16 mouse cellular contexts compared by ENCODE assay signal in the genomic region with DNA sequence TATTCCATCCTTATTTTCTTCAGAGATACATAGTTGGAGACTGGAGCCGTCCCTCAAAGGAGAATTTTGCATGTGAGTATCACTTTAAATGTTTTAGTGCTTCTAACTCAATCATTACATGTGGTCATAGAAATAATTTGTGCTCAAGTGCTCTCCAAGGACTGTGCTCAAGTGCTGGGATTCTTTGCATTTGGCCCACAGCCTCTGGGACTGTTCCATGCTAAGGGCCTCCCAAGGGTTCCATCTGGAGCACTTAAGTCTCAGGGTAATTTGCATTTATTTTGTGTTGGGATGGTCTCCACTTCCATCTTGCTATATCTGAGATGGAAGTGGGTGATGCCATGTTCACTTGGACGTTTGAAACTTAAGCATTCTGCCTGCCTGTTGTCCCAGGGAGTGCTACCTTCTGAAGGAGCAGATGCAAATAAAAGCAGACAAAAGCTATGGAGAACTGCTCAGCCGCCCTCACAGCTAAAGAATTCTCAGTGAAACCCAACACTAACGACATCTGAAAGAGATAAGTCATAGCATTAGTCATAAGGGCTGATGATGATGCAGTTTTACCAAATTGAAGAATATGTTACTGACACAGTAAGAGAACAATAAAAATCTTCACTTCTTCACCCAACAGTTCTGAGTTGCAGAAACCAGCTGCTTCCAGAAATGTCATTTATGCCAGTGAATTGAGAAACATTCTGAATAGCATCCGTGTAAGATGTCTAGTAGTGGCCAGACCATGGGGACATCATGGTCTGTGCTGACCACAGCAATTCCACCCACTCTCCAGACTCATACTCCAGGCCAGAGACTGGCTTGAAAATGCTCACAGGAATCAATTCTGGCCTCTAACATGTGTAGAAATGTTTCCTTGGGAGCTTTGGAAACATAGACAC.
DNase-seq lines count a peak whose midpoint lies in the region; ATAC-seq and TF ChIP-seq lines count a peak whose summit lies in the region.
"Had no signal": no experiment of that assay in that cellular context is flagged by ENCODE, and none has a peak within 500 bp of the region (broad histone marks: within the 10 kb centered on the region; RNA-seq: fewer than 3 reads in every experiment).

No protein-coding gene starts in this region.

- no peak for TF ChIP-seq POLR2A in myocyte (IDR thresholded peaks at IDR 0.05; ENCODE audit: insufficient read length, low read depth)

- ATAC-seq in midbrain, embryonic 11.5 days (ENCODE audit: low FRiP score) = no peak
- no peak for ATAC-seq in inflammation-experienced regulatory T-cells, adult 6 months
- ATAC-seq: forebrain, embryonic 14.5 days had no signal

- peak; percentile 14 for DNase-seq in kidney, postnatal 10 days
- DNase-seq in kidney, adult 9 months = no peak
- DNase-seq in adipocyte (ENCODE audit: low spot score) = peak; percentile 42
- DNase-seq in gastrocnemius, postnatal 10 days = peak; percentile 20
- DNase-seq in midbrain, embryonic 11.5 days (ENCODE audit: low spot score, missing footprints) = no peak
- DNase-seq: adrenal gland, adult 8-10 months; cerebellum, postnatal 36 days; kidney, adult 2 months; right cerebral cortex, postnatal 14 days; thymus, adult 2 months had no signal

- no peak overlapping the region for H3K9ac ChIP-seq in midbrain, embryonic 11.5 days (ENCODE audit: low read length)
- H3K9ac ChIP-seq: embryonic facial prominence, embryonic 13.5 days; hindbrain, embryonic 15.5 days; limb, embryonic 13.5 days had no signal

- H3ac ChIP-seq in myocyte (ENCODE audit: control insufficient read depth, insufficient read length) = no peak overlapping the region

- no peaks in the 10 kb centered on the region for H3K79me2 ChIP-seq in myocyte (ENCODE audit: control insufficient read depth, insufficient read depth)

- WGBS in midbrain, embryonic 11.5 days = 60% methylated on average over 5 of the region's 5 CpGs

- no peaks in the 10 kb centered on the region for H3K4me1 ChIP-seq in midbrain, embryonic 11.5 days (ENCODE audit: control insufficient read depth, insufficient read depth, low read length)
- H3K4me1 ChIP-seq: hindbrain, embryonic 15.5 days had no signal

- no peaks in the 10 kb centered on the region for H3K9me3 ChIP-seq in midbrain, embryonic 11.5 days (ENCODE audit: control insufficient read depth, low read length)
- H3K9me3 ChIP-seq: embryonic facial prominence, embryonic 13.5 days; hindbrain, embryonic 15.5 days; limb, embryonic 13.5 days had no signal

- no peaks in the 10 kb centered on the region for H3K36me3 ChIP-seq in myocyte (ENCODE audit: control insufficient read depth, insufficient read depth)
- no peaks in the 10 kb centered on the region for H3K36me3 ChIP-seq in midbrain, embryonic 11.5 days (ENCODE audit: control insufficient read depth, insufficient read depth, low read length)
- H3K36me3 ChIP-seq: embryonic facial prominence, embryonic 13.5 days; hindbrain, embryonic 15.5 days; limb, embryonic 13.5 days had no signal

- H3K27ac ChIP-seq in midbrain, embryonic 11.5 days (ENCODE audit: low read depth, low read length) = no peak overlapping the region
- H3K27ac ChIP-seq: embryonic facial prominence, embryonic 13.5 days; hindbrain, embryonic 15.5 days; limb, embryonic 13.5 days had no signal

- peak overlapping the region; percentile 57 for H3K4me2 ChIP-seq in myocyte (ENCODE audit: low read depth)
- no peak overlapping the region for H3K4me2 ChIP-seq in midbrain, embryonic 11.5 days
- H3K4me2 ChIP-seq: embryonic facial prominence, embryonic 13.5 days; hindbrain, embryonic 15.5 days; limb, embryonic 13.5 days had no signal

- no peak overlapping the region for H3K4me3 ChIP-seq in myocyte
- no peak overlapping the region for H3K4me3 ChIP-seq in midbrain, embryonic 11.5 days (ENCODE audit: low read depth, low read length)
- H3K4me3 ChIP-seq: embryonic facial prominence, embryonic 13.5 days; hindbrain, embryonic 15.5 days; limb, embryonic 13.5 days had no signal

- no peaks in the 10 kb centered on the region for H3K27me3 ChIP-seq in myocyte (ENCODE audit: control insufficient read depth, insufficient read depth, insufficient read length)
- H3K27me3 ChIP-seq in midbrain, embryonic 11.5 days (ENCODE audit: control insufficient read depth, insufficient read depth, low read length) = no peaks in the 10 kb centered on the region
- H3K27me3 ChIP-seq: embryonic facial prominence, embryonic 13.5 days; hindbrain, embryonic 15.5 days had no signal

TF ChIP-seq in myocyte, 11 proteins besides CTCF, POLR2A, EP300 and RAD21:
- peak; percentile 71 for TF ChIP-seq CEBPB (IDR thresholded peaks at IDR 0.05; ENCODE audit: insufficient read depth, poor library complexity, severe bottlenecking)
- no peak for TF ChIP-seq POLR2AphosphoS2 (IDR thresholded peaks at IDR 0.05; ENCODE audit: insufficient read length, low read depth)
- no peak for TF ChIP-seq MYOD1 (IDR thresholded peaks at IDR 0.05; ENCODE audit: control insufficient read depth in 1 of 3, insufficient read length in 2 of 3, low read depth in 2 of 3)

Comparison
In these comparisons a context has a peak if more than half of its experiments do, and no peak if none do; other contexts are left out.
1. DNase-seq: peak in kidney, postnatal 10 days (single experiment), adipocyte (single experiment) and gastrocnemius, postnatal 10 days (single experiment); none in kidney, adult 9 months (single experiment) and midbrain, embryonic 11.5 days (single experiment).